Mouse (Mus musculus) midbrain, embryonic 11.5 days (tissue): ENCODE measurements around the gene Herc3. TPM values are rescaled to one million over a fixed set of nuclear protein-coding genes. Genes with fewer than 3 reads are reported as not detected.
A peak's percentile ranks its signal among the peaks of the same experiment; 100 is the strongest.

Experiments used
- ATAC-seq: fragments of 200-750 bp; cut with Nextera tagmentation; 2 replicates; pipeline ENCODE4 v1.8.0; 2017; ENCODE audit warnings: moderate TSS enrichment, moderate library complexity; ENCODE audit not compliant: low FRiP score
- DNase-seq: peaks from one replicate; pipeline ENCODE4 v3.0.0; 2015; ENCODE audit warnings: low spot score; ENCODE audit errors: missing footprints
- H3K27ac ChIP-seq: fragments of 300-500 bp; sonication (generic); 2 replicates; pipeline ENCODE4 v1.5.1; 2014; ENCODE audit warnings: low read depth, low read length
- H3K27me3 ChIP-seq: fragments of 300-500 bp; sonication (generic); 2 replicates; pipeline ENCODE4 v1.6.1; 2014; ENCODE audit warnings: mild to moderate bottlenecking, low read length, moderate library complexity, mixed read lengths; ENCODE audit not compliant: control insufficient read depth, insufficient read depth
- H3K36me3 ChIP-seq: fragments of 300-500 bp; sonication (generic); 2 replicates; pipeline ENCODE4 v1.6.1; 2014; ENCODE audit warnings: mild to moderate bottlenecking, low read length, moderate library complexity, mixed read lengths; ENCODE audit not compliant: control insufficient read depth, insufficient read depth
- H3K4me1 ChIP-seq: fragments of 300-500 bp; sonication (generic); 2 replicates; pipeline ENCODE4 v1.6.1; 2014; ENCODE audit warnings: low read length; ENCODE audit not compliant: control insufficient read depth, insufficient read depth
- H3K4me2 ChIP-seq: fragments of 300-500 bp; sonication (generic); 2 replicates; pipeline ENCODE4 v1.6.1; 2014; ENCODE audit warnings: mild to moderate bottlenecking, moderate library complexity
- H3K4me3 ChIP-seq: fragments of 300-500 bp; sonication (generic); 2 replicates; pipeline ENCODE4 v1.5.1; 2014; ENCODE audit warnings: low read depth, low read length
- H3K9ac ChIP-seq: fragments of 300-500 bp; sonication (generic); 2 replicates; pipeline ENCODE4 v1.6.1; 2014; ENCODE audit warnings: low read length
- H3K9me3 ChIP-seq: fragments of 300-500 bp; sonication (generic); 2 replicates; pipeline ENCODE4 v1.6.1; 2016; ENCODE audit warnings: low read length; ENCODE audit not compliant: control insufficient read depth
- WGBS: fragments of 180-500 bp; shearing (Covaris S2); extraction: QIAGEN DNeasy Blood & Tissue Kit; methylation state at CpG from one replicate; pipeline ENCODE4 v1.1.7; 2014; 5-methylcytosine and 5-hydroxymethylcytosine counted together
- polyA plus RNA-seq: library from polyadenylated mRNA; unstranded; fragments of >200 nt; fragmentation: Nextera tagmentation; extraction: Ambion mirVana; gene quantifications from 2 replicates; pipeline ENCODE4 v1.2.1, GENCODE M21; 2014

Herc3 gene
- polyA plus RNA-seq, 1 experiment from 2014 or later, result 8.7 TPM

DNA sequence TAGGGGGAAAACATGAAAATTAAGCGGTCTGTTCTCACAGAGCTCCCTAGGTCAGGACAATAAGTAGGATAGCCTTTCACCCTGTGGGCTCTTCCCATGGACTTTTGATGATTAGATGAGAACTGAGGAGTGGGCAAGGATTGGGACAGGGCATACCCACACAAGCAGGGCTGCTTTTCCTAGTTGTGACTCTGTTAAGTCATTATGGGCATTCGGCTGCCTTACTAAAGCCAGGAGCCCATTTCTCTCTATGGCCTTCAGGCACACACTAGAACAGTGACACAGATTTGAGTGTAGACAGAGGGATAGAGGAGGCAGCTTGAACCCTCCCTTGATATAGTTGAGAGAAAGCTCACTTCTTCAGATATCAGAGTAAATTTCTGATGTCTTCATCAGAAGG is 132.8 kb downstream of the Herc3 start:
- DNase-seq (no peak), ATAC-seq (no peak)
- Histone ChIP-seq H3K27ac (no peak overlapping the region), H3K27me3 (no peaks in the 10 kb centered on the region), H3K4me3 (no peak overlapping the region), H3K36me3 (no peaks in the 10 kb centered on the region), H3K9ac (no peak overlapping the region), H3K9me3 (no peaks in the 10 kb centered on the region), H3K4me2 (no peak overlapping the region), H3K4me1 (no peaks in the 10 kb centered on the region)
- WGBS, result 93% methylated on average over 2 of the region's 2 CpGs

DNA sequence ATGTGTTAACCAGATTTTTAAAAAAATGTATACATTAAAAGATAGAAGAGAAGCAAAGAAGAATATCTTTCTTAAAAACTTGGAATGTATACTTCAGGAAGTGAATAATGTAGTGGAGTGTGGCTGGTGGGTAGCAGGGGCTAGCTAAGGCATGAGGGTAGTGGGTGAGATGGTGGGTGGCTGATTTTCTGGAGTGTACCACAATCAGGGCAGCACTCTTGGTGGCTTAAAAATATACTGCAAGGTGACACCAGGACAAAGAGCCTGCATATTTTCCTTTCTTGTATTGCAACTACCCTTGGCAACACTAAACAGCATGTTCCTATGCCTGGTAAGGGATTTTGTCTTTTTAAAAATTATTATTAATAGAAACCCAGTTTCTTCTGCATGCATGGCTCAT is 133.3 kb downstream of the Herc3 start:
- ATAC-seq (no peak), DNase-seq (no peak)
- Histone ChIP-seq H3K4me2 (no peak overlapping the region), H3K27me3 (no peaks in the 10 kb centered on the region), H3K9me3 (no peaks in the 10 kb centered on the region), H3K36me3 (no peaks in the 10 kb centered on the region), H3K9ac (no peak overlapping the region), H3K4me1 (no peaks in the 10 kb centered on the region), H3K4me3 (no peak overlapping the region), H3K27ac (no peak overlapping the region)

DNA sequence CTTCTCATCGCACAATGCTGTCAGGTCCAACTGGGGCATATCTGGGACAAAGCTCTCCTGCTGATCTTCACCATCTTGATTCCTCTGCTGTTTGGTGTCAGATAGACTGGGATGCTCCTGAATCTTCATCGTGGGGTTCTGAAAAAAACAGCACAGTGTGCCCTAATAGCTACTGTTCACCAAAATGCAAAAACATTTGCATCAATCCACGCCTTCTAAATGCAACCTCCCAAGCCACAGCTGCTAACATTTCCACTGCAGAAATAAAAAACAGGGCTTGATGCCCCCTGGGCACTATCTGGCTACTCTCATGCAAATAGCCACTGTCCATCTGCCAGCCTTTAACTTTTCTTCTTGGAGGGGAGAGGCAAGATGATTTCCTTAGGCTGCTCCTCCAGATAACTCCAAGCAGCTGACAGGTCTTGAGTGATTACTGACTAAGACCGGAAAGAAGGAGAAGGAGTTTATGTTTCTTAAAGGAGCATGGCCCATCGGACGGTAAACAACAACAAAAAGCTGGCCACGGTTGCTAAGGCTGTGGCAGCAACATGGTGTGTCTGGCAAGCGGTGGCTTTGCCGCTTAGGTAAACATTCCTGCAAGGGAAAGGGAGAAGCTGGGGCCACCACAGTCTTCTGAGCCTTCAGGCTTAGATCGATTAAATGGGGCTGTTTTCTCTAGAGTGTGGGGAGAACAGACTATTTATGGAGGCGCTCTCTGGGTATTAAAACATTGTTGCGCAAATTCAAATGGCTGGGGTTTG is 134.0 kb downstream of the Herc3 start:
- H3K9me3 ChIP-seq, result no peaks in the 10 kb centered on the region
- H3K27me3 ChIP-seq, result no peaks in the 10 kb centered on the region
- 51% methylated on average over 12 of the region's 12 CpGs for WGBS
- H3K4me2 ChIP-seq, result no peak overlapping the region; the same call in 1 of the 2 replicates
- ATAC-seq (peak; percentile 61; the same call in 1 of the 2 replicates), DNase-seq (no peak)
- no peak overlapping the region for H3K27ac ChIP-seq
- no peak overlapping the region for H3K4me3 ChIP-seq
- H3K4me1 ChIP-seq, result no peaks in the 10 kb centered on the region
- no peak overlapping the region for H3K9ac ChIP-seq
- H3K36me3 ChIP-seq, result no peaks in the 10 kb centered on the region

DNA sequence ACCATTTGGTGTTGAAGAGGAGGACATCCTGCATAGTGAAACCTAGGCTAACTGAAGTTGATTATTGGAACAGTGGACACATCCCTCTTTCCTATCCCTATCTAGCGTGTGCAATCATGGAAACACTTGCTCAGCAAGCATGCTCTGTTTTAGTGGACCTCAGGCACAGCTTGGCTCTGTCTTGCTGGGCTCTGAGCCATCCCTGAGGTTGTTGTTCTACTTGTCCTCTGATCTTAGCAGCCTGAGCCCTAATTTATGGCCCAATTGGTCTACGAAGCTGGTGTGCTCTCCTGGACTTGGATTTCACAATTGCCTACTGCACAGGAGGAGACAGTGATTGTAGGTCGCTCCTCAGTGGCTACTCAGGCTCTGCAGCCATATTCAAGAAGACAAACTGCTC is 137.0 kb downstream of the Herc3 start:
- Histone ChIP-seq H3K9me3 (no peaks in the 10 kb centered on the region), H3K27me3 (no peaks in the 10 kb centered on the region), H3K4me1 (no peaks in the 10 kb centered on the region), H3K9ac (no peak overlapping the region), H3K4me2 (no peak overlapping the region), H3K36me3 (no peaks in the 10 kb centered on the region), H3K27ac (no peak overlapping the region), H3K4me3 (no peak overlapping the region)
- 93% methylated on average over 3 of the region's 3 CpGs for WGBS
- no peak for DNase-seq
- ATAC-seq, result no peak

Other genes starting within 250 kb of the Herc3 start
- gene Abcg2, start 246.9 kb upstream of the Herc3 start, polyA plus RNA-seq, result 45.9 and 53.4 TPM in 2 replicates
- gene Nap1l5, start 75.6 kb downstream of the Herc3 start, polyA plus RNA-seq, result 41.7 and 42.5 TPM in 2 replicates
- 3.6 and 3.8 TPM in 2 replicates for gene Fam13a, start 193.1 kb downstream of the Herc3 start, polyA plus RNA-seq